Mouse (Mus musculus) liver, embryonic 13.5 days (tissue): ENCODE data around the gene Rack1. TPM values are rescaled to one million over a fixed set of nuclear protein-coding genes. Genes with fewer than 3 reads are reported as not detected.
"Not testable (repeated sequence)": the region's sequence is repeated elsewhere in the genome, so short reads cannot be mapped to it uniquely, and the experiment has no call there.

Experiments
- ATAC-seq: fragments of 200-750 bp; cut with Nextera tagmentation; 2 replicates; pipeline ENCODE4 v1.8.0; 2017; ENCODE audit warnings: low read depth, mild to moderate bottlenecking, moderate number of reproducible peaks, moderate library complexity
- DNase-seq: peaks from one replicate; pipeline ENCODE4 v3.0.0; 2022
- H3K27ac ChIP-seq: fragments of 300-500 bp; sonication (generic); 2 replicates; pipeline ENCODE4 v1.5.1; 2015; ENCODE audit warnings: moderate library complexity, mild to moderate bottlenecking, inconsistent platforms
- H3K27me3 ChIP-seq: fragments of 300-500 bp; sonication (generic); 2 replicates; pipeline ENCODE4 v1.6.1; 2015; ENCODE audit warnings: mild to moderate bottlenecking, inconsistent platforms
- H3K36me3 ChIP-seq: fragments of 300-500 bp; sonication (generic); 2 replicates; pipeline ENCODE4 v1.6.1; 2015; ENCODE audit warnings: mild to moderate bottlenecking, inconsistent platforms
- H3K4me1 ChIP-seq: fragments of 300-500 bp; sonication (generic); replicated peaks from 2 replicates; pipeline ENCODE4 v1.6.1; 2015; ENCODE audit warnings: inconsistent platforms
- H3K4me2 ChIP-seq: fragments of 300-500 bp; sonication (generic); 2 replicates; pipeline ENCODE4 v1.6.1; 2015; ENCODE audit warnings: inconsistent platforms, mild to moderate bottlenecking, moderate library complexity
- H3K4me3 ChIP-seq: fragments of 300-500 bp; sonication (generic); replicated peaks from 2 replicates; pipeline ENCODE4 v1.5.1; 2015; ENCODE audit warnings: mild to moderate bottlenecking, inconsistent platforms
- H3K9ac ChIP-seq: fragments of 300-500 bp; sonication (generic); 2 replicates; pipeline ENCODE4 v1.6.1; 2015; ENCODE audit warnings: mild to moderate bottlenecking, inconsistent platforms
- H3K9me3 ChIP-seq: fragments of 300-500 bp; sonication (generic); replicated peaks from 2 replicates; pipeline ENCODE4 v1.6.1; 2016; ENCODE audit warnings: inconsistent platforms
- WGBS: fragments of 180-500 bp; shearing (Covaris S2); methylation state at CpG from one replicate; pipeline ENCODE4 v1.1.7; 2015; ENCODE audit not compliant: insufficient replicate concordance; 5-methylcytosine and 5-hydroxymethylcytosine counted together
- polyA plus RNA-seq: library from polyadenylated mRNA; unstranded; fragments of >200 nt; fragmentation: Nextera tagmentation; extraction: Ambion mirVana; gene quantifications from 2 replicates; pipeline ENCODE4 v1.2.1, GENCODE M21; 2015

The Rack1 gene
- polyA plus RNA-seq, 1 experiment from 2014 or later = 710 TPM

DNA sequence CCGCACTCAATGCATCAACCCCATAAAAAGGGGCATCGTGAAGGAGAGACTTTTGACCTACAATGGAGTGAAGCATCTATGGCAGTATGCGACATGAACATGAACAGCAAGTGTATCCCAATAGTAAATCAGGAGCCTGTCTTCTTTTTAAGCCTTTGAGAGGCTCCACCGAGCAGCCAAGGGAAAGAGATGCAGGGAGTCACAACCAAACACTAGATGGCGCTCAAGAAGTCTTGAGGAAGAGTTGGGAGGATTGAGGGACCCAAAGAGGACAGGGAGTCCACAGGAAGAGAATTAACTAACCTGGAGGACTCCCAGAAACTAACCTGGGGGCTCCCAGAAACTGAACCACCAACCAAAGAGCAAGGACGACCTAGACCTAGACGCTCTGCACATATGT lies 20.7 kb upstream of the Rack1 start:
- H3K36me3 ChIP-seq = no peaks in the 10 kb centered on the region
- DNase-seq = peak; percentile 31
- 23% methylated on average over 7 of the region's 7 CpGs for WGBS

GRCm38 (mm10) chr11:48782243-48782642 lies 17.9 kb upstream of the Rack1 start:
- DNase-seq (no peak), ATAC-seq (no peak)
- no peaks in the 10 kb centered on the region for H3K36me3 ChIP-seq
- H3K4me2 ChIP-seq = no peak overlapping the region
- no peak overlapping the region for H3K27ac ChIP-seq
- H3K9me3 ChIP-seq = no peaks in the 10 kb centered on the region
- no peak overlapping the region for H3K4me3 ChIP-seq
- 69% methylated on average over 4 of the region's 4 CpGs for WGBS
- no peaks in the 10 kb centered on the region for H3K4me1 ChIP-seq
- no peak overlapping the region for H3K9ac ChIP-seq
- H3K27me3 ChIP-seq = no peaks in the 10 kb centered on the region

More for the DNA sequence above, 20.7 kb upstream of the Rack1 start:
- H3K27ac ChIP-seq = no peak overlapping the region
- no peaks in the 10 kb centered on the region for H3K27me3 ChIP-seq
- no peak for ATAC-seq
- H3K4me2 ChIP-seq = no peak overlapping the region
- no peak overlapping the region for H3K9ac ChIP-seq
- H3K4me1 ChIP-seq = no peaks in the 10 kb centered on the region
- H3K4me3 ChIP-seq = no peak overlapping the region
- H3K9me3 ChIP-seq = no peaks in the 10 kb centered on the region

GRCm38 (mm10) chr11:48787455-48788211 lies 12.5 kb upstream of the Rack1 start:
- Histone ChIP-seq H3K4me3 (peak overlapping the region; percentile 49), H3K27ac (peak overlapping the region; percentile 53), H3K36me3 (no peaks in the 10 kb centered on the region), H3K27me3 (no peaks in the 10 kb centered on the region), H3K9ac (peak overlapping the region; percentile 56; the same call in 1 of the 2 replicates), H3K9me3 (no peaks in the 10 kb centered on the region), H3K4me2 (peak overlapping the region; percentile 70), H3K4me1 (peaks cover 32% of the 10 kb centered on the region)
- WGBS = 35% methylated on average over 10 of the region's 10 CpGs
- peak; percentile 64 for ATAC-seq
- DNase-seq = peak; percentile 54

- peak overlapping the region; percentile 56; the same call in 1 of the 2 replicates for H3K9ac ChIP-seq
- H3K4me3 ChIP-seq = peak overlapping the region; percentile 49
- DNase-seq = peak; percentile 57
- WGBS = 7% methylated on average over 16 of the region's 16 CpGs
- peaks cover 32% of the 10 kb centered on the region for H3K4me1 ChIP-seq
- H3K27me3 ChIP-seq = no peaks in the 10 kb centered on the region
- H3K4me2 ChIP-seq = peak overlapping the region; percentile 70
- H3K27ac ChIP-seq = no peak overlapping the region; the same call in 1 of the 2 replicates
- no peaks in the 10 kb centered on the region for H3K36me3 ChIP-seq
- ATAC-seq = peak; percentile 35; the same call in 1 of the 2 replicates
- no peaks in the 10 kb centered on the region for H3K9me3 ChIP-seq
These were observed 11.6 kb upstream of the Rack1 start for GRCm38 (mm10) chr11:48788311-48789089.

DNA sequence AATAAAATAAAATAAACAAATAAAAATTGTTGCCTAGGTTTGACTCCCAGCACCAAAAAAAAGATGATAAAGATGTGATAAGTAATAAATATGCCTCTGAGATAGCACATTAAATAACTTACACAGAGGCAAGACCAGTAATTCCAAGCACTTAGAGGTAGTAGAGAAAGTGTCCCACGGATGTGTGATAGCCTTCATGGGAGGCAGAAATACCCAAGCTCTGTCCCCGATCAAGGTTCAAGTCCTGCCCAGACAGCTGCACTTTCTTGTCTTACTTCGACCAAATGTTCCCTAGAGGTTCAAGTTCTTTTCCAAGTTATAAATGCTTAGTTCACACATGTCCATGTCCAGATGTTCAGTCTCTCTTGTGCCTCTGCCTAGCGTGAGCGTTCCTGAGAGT lies 10.9 kb upstream of the Rack1 start:
- no peak overlapping the region for H3K27ac ChIP-seq
- no peak for ATAC-seq
- H3K36me3 ChIP-seq = no peaks in the 10 kb centered on the region
- peaks cover 32% of the 10 kb centered on the region for H3K4me1 ChIP-seq
- 74% methylated on average over 5 of the region's 5 CpGs for WGBS
- H3K4me2 ChIP-seq = peak overlapping the region; percentile 70
- H3K4me3 ChIP-seq = no peak overlapping the region
- DNase-seq = no peak
- no peak overlapping the region for H3K9ac ChIP-seq
- H3K9me3 ChIP-seq = no peaks in the 10 kb centered on the region
- no peaks in the 10 kb centered on the region for H3K27me3 ChIP-seq

GRCm38 (mm10) chr11:48789973-48790823 lies 9.9 kb upstream of the Rack1 start:
- peak overlapping the region; percentile 26 for H3K9ac ChIP-seq
- H3K36me3 ChIP-seq = no peaks in the 10 kb centered on the region
- H3K9me3 ChIP-seq = no peaks in the 10 kb centered on the region
- H3K27me3 ChIP-seq = no peaks in the 10 kb centered on the region
- DNase-seq (peak; percentile 70), ATAC-seq (peak; percentile 63)
- H3K4me3 ChIP-seq = peak overlapping the region; percentile 33
- H3K4me2 ChIP-seq = peak overlapping the region; percentile 57
- H3K27ac ChIP-seq = no peak overlapping the region
- 15% methylated on average over 20 of the region's 20 CpGs for WGBS
- H3K4me1 ChIP-seq = peaks cover 32% of the 10 kb centered on the region

DNA sequence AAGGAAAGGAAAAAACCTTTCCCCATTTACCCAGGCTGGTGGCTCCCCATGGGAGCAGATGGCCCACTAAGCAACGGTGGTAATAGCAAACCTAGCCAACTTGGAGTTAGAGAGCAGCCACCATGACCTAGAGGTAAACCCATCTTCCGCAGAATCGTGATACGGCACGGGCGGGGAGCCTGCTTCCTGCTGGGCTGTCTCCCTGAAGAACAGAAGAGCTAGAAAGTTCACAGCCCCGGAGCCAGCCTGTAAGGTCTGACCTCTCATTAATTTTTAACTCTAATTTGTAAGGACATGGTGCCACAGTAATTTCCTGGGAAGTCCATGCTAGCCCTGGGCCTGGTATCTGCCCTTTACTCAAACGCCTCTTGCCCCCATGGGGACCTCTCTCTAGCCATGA lies 9.2 kb upstream of the Rack1 start:
- Histone ChIP-seq H3K4me2 (peak overlapping the region; percentile 57), H3K9ac (no peak overlapping the region), H3K27me3 (no peaks in the 10 kb centered on the region), H3K4me1 (peaks cover 32% of the 10 kb centered on the region), H3K4me3 (no peak overlapping the region), H3K27ac (no peak overlapping the region), H3K9me3 (no peaks in the 10 kb centered on the region), H3K36me3 (no peaks in the 10 kb centered on the region)
- DNase-seq (no peak), ATAC-seq (no peak)
- 49% methylated on average over 8 of the region's 8 CpGs for WGBS

DNA sequence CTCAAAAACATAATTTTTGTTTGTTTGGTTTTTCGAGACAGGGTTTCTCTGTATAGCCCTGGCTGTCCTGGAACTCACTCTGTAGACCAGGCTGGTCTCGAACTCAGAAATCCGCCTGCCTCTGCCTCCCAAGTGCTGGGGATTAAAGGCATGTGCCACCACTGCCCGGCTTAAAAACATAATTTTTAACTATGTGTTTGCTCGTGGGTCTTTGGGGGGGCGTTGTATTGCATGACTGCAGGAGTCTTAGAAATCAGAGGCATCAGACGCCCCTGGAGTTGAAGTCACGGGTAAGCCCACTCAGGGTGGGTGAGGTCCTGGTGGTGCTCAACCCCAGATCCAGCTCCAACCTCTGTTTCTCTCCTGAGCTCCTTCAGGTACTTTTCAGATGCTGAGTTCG lies 8.2 kb upstream of the Rack1 start:
- 74% methylated on average over 9 of the region's 9 CpGs for WGBS

DNA sequence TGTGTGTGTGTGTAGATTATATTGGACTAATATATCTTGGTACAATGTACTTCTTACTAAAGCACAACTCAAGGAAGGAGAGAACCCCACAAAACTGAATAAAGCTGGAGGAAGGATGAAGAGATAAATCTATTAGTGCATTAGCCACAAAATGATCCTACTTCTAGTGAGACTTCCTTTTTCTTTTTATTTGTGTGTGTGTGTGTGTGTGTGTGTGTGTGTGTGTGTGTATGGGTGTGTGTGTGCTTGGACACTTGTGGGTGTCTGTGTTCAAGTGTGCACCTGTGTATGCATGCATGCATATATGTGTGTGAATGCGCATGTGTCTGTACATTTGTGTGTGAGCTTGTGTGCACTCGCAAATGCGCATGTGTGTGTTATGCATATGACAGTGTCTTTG lies 6.9 kb upstream of the Rack1 start:
- DNase-seq = no peak

More for the DNA sequence above, 8.2 kb upstream of the Rack1 start:
- H3K4me2 ChIP-seq, ATAC-seq, H3K4me3 ChIP-seq, H3K27me3 ChIP-seq, H3K36me3 ChIP-seq, DNase-seq, H3K9ac ChIP-seq, H3K27ac ChIP-seq, H3K9me3 ChIP-seq: not testable (repeated sequence)
- peaks cover 37% of the 10 kb centered on the region for H3K4me1 ChIP-seq

GRCm38 (mm10) chr11:48795221-48795620 lies 4.9 kb upstream of the Rack1 start:
- no peak overlapping the region for H3K4me3 ChIP-seq
- peaks cover 41% of the 10 kb centered on the region for H3K4me1 ChIP-seq
- H3K4me2 ChIP-seq = no peak overlapping the region
- DNase-seq (no peak), ATAC-seq (no peak)
- H3K9ac ChIP-seq = no peak overlapping the region
- 88% methylated on average over 7 of the region's 7 CpGs for WGBS
- no peak overlapping the region for H3K27ac ChIP-seq
- H3K27me3 ChIP-seq = no peaks in the 10 kb centered on the region
- no peaks in the 10 kb centered on the region for H3K36me3 ChIP-seq
- H3K9me3 ChIP-seq = no peaks in the 10 kb centered on the region

More for the DNA sequence above, 6.9 kb upstream of the Rack1 start:
- Histone ChIP-seq H3K9ac (no peak overlapping the region), H3K27me3 (no peaks in the 10 kb centered on the region), H3K4me2 (no peak overlapping the region), H3K4me1 (peaks cover 43% of the 10 kb centered on the region), H3K27ac (no peak overlapping the region), H3K36me3 (no peaks in the 10 kb centered on the region), H3K9me3 (no peaks in the 10 kb centered on the region), H3K4me3 (no peak overlapping the region)
- ATAC-seq = no peak
- WGBS = 96% methylated on average over 3 of the region's 3 CpGs

DNA sequence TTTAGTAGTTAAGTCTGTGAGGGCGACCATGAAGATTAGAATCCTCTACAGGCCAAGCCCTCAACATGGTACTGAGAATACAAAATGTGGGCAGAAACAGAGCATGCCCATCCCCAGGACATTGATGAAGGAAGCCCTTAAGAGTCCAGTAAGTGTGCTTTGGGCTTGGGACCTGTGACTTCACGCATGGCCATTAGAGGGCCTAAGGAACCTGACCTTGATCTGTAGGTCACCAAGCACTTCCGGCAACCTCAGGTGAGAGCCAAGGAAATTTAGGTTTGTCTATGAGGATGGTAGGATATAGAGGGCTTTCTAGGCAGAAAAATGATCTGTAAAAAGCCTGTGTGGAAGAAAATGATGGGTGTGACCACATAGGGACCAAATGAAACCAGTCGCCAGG lies 3.8 kb upstream of the Rack1 start:
- no peak for ATAC-seq
- 74% methylated on average over 4 of the region's 4 CpGs for WGBS
- H3K27me3 ChIP-seq = no peaks in the 10 kb centered on the region
- no peak overlapping the region for H3K4me3 ChIP-seq
- H3K9ac ChIP-seq = no peak overlapping the region
- H3K4me1 ChIP-seq = peaks cover 34% of the 10 kb centered on the region
- peaks cover 3% of the 10 kb centered on the region for H3K36me3 ChIP-seq
- no peak overlapping the region for H3K27ac ChIP-seq
- no peak for DNase-seq
- H3K9me3 ChIP-seq = no peaks in the 10 kb centered on the region
- H3K4me2 ChIP-seq = no peak overlapping the region
